Mouse (Mus musculus): ENCODE data around the gene Gsto2.

DNA sequence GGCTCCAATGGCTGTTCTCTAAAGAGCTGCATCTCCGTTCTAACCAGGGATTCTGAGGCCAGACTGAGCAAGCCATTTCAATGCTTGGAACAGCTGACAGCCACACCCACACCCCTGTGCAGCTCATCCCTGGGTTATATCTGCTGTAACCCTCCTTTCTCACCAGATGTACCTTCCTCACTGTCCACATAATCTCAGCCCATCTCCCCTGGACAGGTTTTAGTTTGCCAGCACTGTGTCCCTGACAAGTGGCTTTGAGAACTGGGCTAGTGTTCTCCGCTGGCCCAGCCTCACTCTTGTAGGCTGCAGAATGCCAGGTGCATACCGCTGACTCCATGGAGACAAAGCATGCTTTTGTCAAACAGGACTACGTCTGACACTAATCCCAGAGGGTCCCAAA, 52.1 kb downstream of the Gsto2 start:
- no peak for TF ChIP-seq CTCF (IDR thresholded peaks at IDR 0.05; ENCODE audit: low read depth)
- TF ChIP-seq EP300 (IDR thresholded peaks at IDR 0.05; ENCODE audit: low read depth), result no peak
